9 mouse cellular contexts compared by ENCODE assay signal in the genomic region with DNA sequence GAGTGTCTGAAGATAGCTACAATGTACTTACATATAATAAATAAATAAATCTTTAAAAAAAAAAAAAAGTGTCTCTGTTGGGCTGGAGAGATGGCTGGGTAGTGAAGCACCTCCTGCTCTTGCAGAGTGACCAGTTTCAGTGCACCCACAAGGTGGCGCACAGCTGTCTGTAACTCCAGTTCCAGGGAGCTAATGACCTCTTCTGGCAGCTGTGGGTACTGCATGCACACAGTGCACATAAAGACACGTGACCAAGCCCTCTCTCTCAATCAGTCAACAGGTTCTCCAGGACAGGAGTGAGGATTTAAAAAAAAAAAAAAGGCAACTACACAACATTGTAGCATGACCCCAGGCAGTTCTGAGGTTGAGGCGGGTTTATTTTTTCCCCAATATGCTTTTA. TPM values are rescaled to one million over a fixed set of nuclear protein-coding genes. Genes with fewer than 3 reads are reported as not detected.
DNase-seq lines count a peak whose midpoint lies in the region; ATAC-seq lines count a peak whose summit lies in the region.
"Had no signal": no experiment of that assay in that cellular context is flagged by ENCODE, and none has a peak within 500 bp of the region (broad histone marks: within the 10 kb centered on the region; RNA-seq: fewer than 3 reads in every experiment).

No protein-coding gene starts in this region.

- no peak overlapping the region for H3K9ac ChIP-seq in embryonic facial prominence, embryonic 11.5 days (replicated peaks; ENCODE audit: low read length)
- no peak overlapping the region for H3K9ac ChIP-seq in heart, embryonic 12.5 days
- H3K9ac ChIP-seq: liver, embryonic 15.5 days had no signal

- 79% methylated on average over 3 of the region's 3 CpGs for WGBS in embryonic facial prominence, embryonic 11.5 days
- 83% methylated on average over 3 of the region's 3 CpGs for WGBS in heart, embryonic 12.5 days

- H3K36me3 ChIP-seq in embryonic facial prominence, embryonic 11.5 days (replicated peaks; ENCODE audit: control insufficient read depth, insufficient read depth, low read depth, low read length) = no peaks in the 10 kb centered on the region
- H3K36me3 ChIP-seq in heart, embryonic 12.5 days = no peaks in the 10 kb centered on the region
- H3K36me3 ChIP-seq: liver, embryonic 15.5 days had no signal

- no peak overlapping the region for H3K4me3 ChIP-seq in embryonic facial prominence, embryonic 11.5 days (ENCODE audit: low read depth, low read length)
- H3K4me3 ChIP-seq in heart, embryonic 12.5 days = no peak overlapping the region
- H3K4me3 ChIP-seq: liver, embryonic 15.5 days had no signal

- H3K4me1 ChIP-seq in embryonic facial prominence, embryonic 11.5 days (ENCODE audit: control insufficient read depth, insufficient read depth, low read length) = no peaks in the 10 kb centered on the region
- H3K4me1 ChIP-seq in heart, embryonic 12.5 days (replicated peaks) = no peaks in the 10 kb centered on the region
- H3K4me1 ChIP-seq: liver, embryonic 15.5 days had no signal

- intact Hi-C loops in gastrocnemius, postnatal 14 days (cut with DNase I; ENCODE audit: low total_unique reads) = no loop called here

- ATAC-seq in embryonic facial prominence, embryonic 11.5 days (replicated peaks; ENCODE audit: insufficient number of reproducible peaks, low FRiP score, low TSS enrichment, low read depth) = no peak
- ATAC-seq in neutrophil, adult 5-6 weeks (ENCODE audit: extremely low read depth, insufficient number of reproducible peaks, low FRiP score, poor library complexity, severe bottlenecking) = peak; percentile 55; the same call in 1 of the 2 replicates
- ATAC-seq in heart, embryonic 12.5 days (ENCODE audit: insufficient number of reproducible peaks, low FRiP score) = no peak

- H3K4me2 ChIP-seq in embryonic facial prominence, embryonic 11.5 days (ENCODE audit: low read depth, low read length) = no peak overlapping the region
- H3K4me2 ChIP-seq in heart, embryonic 12.5 days = no peak overlapping the region
- H3K4me2 ChIP-seq: liver, embryonic 15.5 days had no signal

- no peaks in the 10 kb centered on the region for H3K27me3 ChIP-seq in embryonic facial prominence, embryonic 11.5 days (ENCODE audit: control insufficient read depth, insufficient read depth, low read length)
- H3K27me3 ChIP-seq in heart, embryonic 12.5 days (replicated peaks) = no peaks in the 10 kb centered on the region
- H3K27me3 ChIP-seq: liver, embryonic 15.5 days had no signal

- peak; percentile 17 for DNase-seq in gastrocnemius, postnatal 14 days
- DNase-seq in gastrocnemius, adult 18-20 months (ENCODE audit: low spot score) = no peak
- peak; percentile 48 for DNase-seq in right cerebral cortex, postnatal 4 days
- DNase-seq in right cerebral cortex, postnatal 25 days = no peak
- DNase-seq in embryonic facial prominence, embryonic 11.5 days (ENCODE audit: low spot score) = peak; percentile 28
- no peak for DNase-seq in cerebellum, adult 11-12 months

- no peaks in the 10 kb centered on the region for H3K9me3 ChIP-seq in embryonic facial prominence, embryonic 11.5 days (replicated peaks; ENCODE audit: control insufficient read depth, low read length)
- H3K9me3 ChIP-seq in heart, embryonic 12.5 days (replicated peaks) = peaks cover 3% of the 10 kb centered on the region
- H3K9me3 ChIP-seq: liver, embryonic 15.5 days had no signal

- H3K27ac ChIP-seq in embryonic facial prominence, embryonic 11.5 days (replicated peaks; ENCODE audit: low read depth, low read length) = no peak overlapping the region
- H3K27ac ChIP-seq in heart, embryonic 12.5 days (ENCODE audit: poor library complexity, severe bottlenecking) = no peak overlapping the region
- H3K27ac ChIP-seq: liver, embryonic 15.5 days had no signal

RNA-seq across cellular contexts. Expression of a gene that starts 17.8 kb away (rescaled TPM):
- total RNA-seq in gastrocnemius, postnatal 14 days (2021) = 1 to 10 TPM; 6.2 to 7.6 TPM
- 1 to 10 TPM; 7.3 to 7.4 TPM for total RNA-seq in gastrocnemius, adult 18-20 months (2021)
- polyA plus RNA-seq in embryonic facial prominence, embryonic 11.5 days (2014; fragmentation: Nextera tagmentation; extraction: Ambion mirVana) = 29.7 and 34.5 TPM in 2 replicates
- 19.8 and 21.7 TPM in 2 replicates for total RNA-seq in neutrophil, adult 5-6 weeks (2017)
- polyA plus RNA-seq in heart, embryonic 12.5 days (2016; fragmentation: Nextera tagmentation; extraction: Ambion mirVana) = 15.9 and 16.5 TPM in 2 replicates

Comparison
In these comparisons a context has a peak if more than half of its experiments do, and no peak if none do; other contexts are left out.
1. DNase-seq: peak in gastrocnemius, postnatal 14 days (single experiment), right cerebral cortex, postnatal 4 days (single experiment) and embryonic facial prominence, embryonic 11.5 days (single experiment); none in gastrocnemius, adult 18-20 months (single experiment), right cerebral cortex, postnatal 25 days (single experiment) and cerebellum, adult 11-12 months (single experiment).